Mouse (Mus musculus) heart, adult 2 months (tissue): ENCODE measurements at regions not wholly inside any gene's neighbourhood (a gene's known extent, or its start where the extent isn't known, plus 50 kb on each side); places are given as distances from the start of the nearest gene placed in this dataset.
"Not testable (repeated sequence)": the region's sequence is repeated elsewhere in the genome, so short reads cannot be mapped to it uniquely, and the experiment has no call there.

Experiments used
- CTCF ChIP-seq: fragments of 200-600 bp; IDR thresholded peaks from 2 replicates; pipeline ENCODE4 v1.8.1; 2022; ENCODE audit warnings: antibody characterized with exemption, mild to moderate bottlenecking, moderate library complexity
- EP300 ChIP-seq: fragments of 200-500 bp; IDR thresholded peaks from 2 replicates; pipeline ENCODE4 v1.6.1; 2011; ENCODE audit warnings: low read depth, low read length, control low read depth; ENCODE audit not compliant: insufficient read depth

DNA sequence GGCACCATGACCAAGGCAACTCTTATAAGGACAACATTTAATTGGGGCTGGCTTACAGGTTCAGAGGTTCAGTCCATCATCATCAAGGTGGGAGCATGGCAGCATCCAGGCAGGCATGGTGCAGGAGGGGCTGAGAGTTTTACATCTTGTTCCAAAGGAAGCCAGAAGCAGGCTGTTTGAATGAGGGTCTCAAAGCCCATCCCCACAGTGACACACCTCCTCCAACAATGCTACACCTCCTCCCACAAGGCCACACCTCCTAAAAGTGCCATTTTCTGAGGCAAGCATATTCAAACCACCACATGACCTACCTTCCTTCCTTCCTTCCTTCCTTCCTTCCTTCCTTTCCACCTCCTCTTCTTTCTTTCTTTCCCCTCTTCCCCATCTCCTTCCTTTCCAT lies 84.5 kb upstream of the Cpsf6 start:
- not testable (repeated sequence) for TF ChIP-seq EP300, CTCF
